Mouse (Mus musculus): ENCODE results near the gene 1190005I06Rik.

DNA sequence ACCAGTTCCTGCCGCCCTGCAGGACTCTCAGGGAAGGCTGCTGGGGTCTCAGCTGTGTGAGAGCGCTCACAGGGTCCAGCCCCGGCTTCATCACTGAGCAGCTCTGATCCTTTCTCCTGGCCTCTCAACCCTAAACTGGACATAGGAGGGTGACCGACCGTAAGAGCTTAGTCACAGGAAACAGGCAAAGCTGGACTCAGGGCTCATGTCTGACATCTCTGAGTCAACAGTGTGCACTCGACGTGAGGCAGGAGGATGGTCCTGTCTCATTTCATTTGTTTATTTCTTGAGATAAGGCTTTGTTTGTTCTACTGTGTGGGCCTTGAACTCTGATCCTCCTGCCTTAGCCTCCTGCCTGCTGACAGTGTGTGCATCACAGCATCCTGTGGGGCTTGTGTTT lies 27.0 kb downstream of the 1190005I06Rik start:
- TF ChIP-seq CTCF (conservative IDR thresholded peaks at IDR 0.05; ENCODE audit: low read length), result no peak
- TF ChIP-seq NANOG (IDR thresholded peaks at IDR 0.05; ENCODE audit: borderline replicate concordance, low read length), result no peak
- no peak for TF ChIP-seq POU5F1 (IDR thresholded peaks at IDR 0.05; ENCODE audit: borderline replicate concordance, low read length)

All from E14TG2a.4 (cell line).